Mouse (Mus musculus) heart, embryonic 16.5 days (tissue): Measurements from ENCODE around the gene Rab1b. TPM values are rescaled to one million over a fixed set of nuclear protein-coding genes. Genes with fewer than 3 reads are reported as not detected.

Experiments used
- ATAC-seq: fragments of 200-750 bp; cut with Nextera tagmentation; replicated peaks from 2 replicates; pipeline ENCODE4 v1.8.0; 2017; ENCODE audit warnings: moderate number of reproducible peaks; ENCODE audit not compliant: insufficient read depth, low FRiP score; ENCODE audit errors: extremely low read depth
- H3K27ac ChIP-seq: fragments of 300-500 bp; sonication (generic); 2 replicates; pipeline ENCODE4 v1.5.1; 2014; ENCODE audit warnings: mild to moderate bottlenecking, low read length, control low read depth, moderate library complexity
- H3K27me3 ChIP-seq: fragments of 300-500 bp; sonication (generic); 2 replicates; pipeline ENCODE4 v1.6.1; 2014; ENCODE audit warnings: low read length, mixed read lengths; ENCODE audit not compliant: control insufficient read depth, insufficient read depth
- H3K36me3 ChIP-seq: fragments of 300-500 bp; sonication (generic); 2 replicates; pipeline ENCODE4 v1.6.1; 2014; ENCODE audit not compliant: control insufficient read depth, insufficient read depth
- H3K4me1 ChIP-seq: fragments of 300-500 bp; sonication (generic); 2 replicates; pipeline ENCODE4 v1.6.1; 2014; ENCODE audit warnings: low read length, mixed read lengths; ENCODE audit not compliant: control insufficient read depth, insufficient read depth
- H3K4me2 ChIP-seq: fragments of 300-500 bp; sonication (generic); 2 replicates; pipeline ENCODE4 v1.6.1; 2014; ENCODE audit warnings: low read depth, mild to moderate bottlenecking, control low read depth, low read length
- H3K4me3 ChIP-seq: fragments of 300-500 bp; sonication (generic); 2 replicates; pipeline ENCODE4 v1.5.1; 2014; ENCODE audit warnings: mild to moderate bottlenecking, control low read depth, low read length
- H3K9ac ChIP-seq: fragments of 300-500 bp; sonication (generic); 2 replicates; pipeline ENCODE4 v1.6.1; 2014; ENCODE audit warnings: low read length, control low read depth
- H3K9me3 ChIP-seq: fragments of 300-500 bp; sonication (generic); replicated peaks from 2 replicates; pipeline ENCODE4 v1.6.1; 2016; ENCODE audit warnings: low read length; ENCODE audit not compliant: control insufficient read depth
- WGBS: fragments of 180-500 bp; shearing (Covaris S2); extraction: QIAGEN DNeasy Blood & Tissue Kit; methylation state at CpG from one replicate; pipeline ENCODE4 v1.1.7; 2014; 5-methylcytosine and 5-hydroxymethylcytosine counted together
- polyA plus RNA-seq: library from polyadenylated mRNA; unstranded; fragments of >200 nt; fragmentation: Nextera tagmentation; extraction: Ambion mirVana; gene quantifications from 2 replicates; pipeline ENCODE4 v1.2.1, GENCODE M21; 2015

The Rab1b gene
- polyA plus RNA-seq, 1 experiment from 2014 or later, result 227 TPM

DNA sequence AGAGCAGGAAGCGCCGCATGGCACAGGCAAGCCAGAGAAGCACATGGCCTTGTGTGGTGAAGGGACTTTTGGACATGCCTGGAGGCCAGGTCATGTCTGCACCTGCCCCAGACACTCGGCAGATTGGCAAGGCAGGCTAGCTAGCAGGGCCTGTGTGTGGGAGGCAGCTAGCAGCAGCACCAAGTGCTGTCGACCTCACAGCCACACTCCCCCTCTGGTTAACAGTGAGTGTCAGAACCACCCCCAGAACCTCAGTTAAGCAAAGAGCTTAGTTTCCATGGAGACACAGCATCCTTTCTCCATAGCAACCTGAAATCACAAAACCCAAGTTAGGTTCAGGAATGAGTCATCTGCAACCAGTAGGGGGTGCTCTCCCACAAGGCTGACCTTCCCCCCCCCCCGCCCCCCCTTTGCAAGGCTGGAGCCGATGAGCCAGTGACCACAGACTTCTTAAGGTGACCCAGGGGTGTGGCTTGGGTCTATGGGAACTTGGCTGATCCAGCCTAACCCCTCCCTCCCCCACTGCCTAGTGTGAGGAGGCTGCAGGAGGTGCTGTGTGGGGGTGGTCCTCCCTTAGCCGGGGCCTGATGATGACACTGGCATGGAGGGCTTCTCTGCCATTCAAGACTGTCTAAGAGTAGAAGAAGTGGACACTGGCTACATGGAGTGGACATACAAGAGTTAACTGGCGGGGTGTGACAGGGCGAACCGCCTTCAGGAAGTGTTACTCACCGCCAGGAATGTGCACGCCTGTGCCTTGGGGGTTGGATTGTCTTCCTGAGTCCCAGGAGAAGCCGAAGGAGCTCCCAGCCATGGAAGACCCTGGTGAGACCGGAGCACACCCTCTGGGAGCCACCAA, 56.6 kb downstream of the Rab1b start, which contains the start of gene Rin1:
Rin1 (plus strand) TSS at position 435 of the 859 bp plus-strand sequence.
- peaks cover 12% of the 10 kb centered on the region; the same call in 1 of the 2 replicates for H3K36me3 ChIP-seq
- 19% methylated on average over 13 of the region's 14 CpGs for whole genome bisulfite sequencing
- H3K9ac ChIP-seq, result peak within 1 kb of the TSS; percentile 55
- H3K27me3 ChIP-seq, result peaks cover 16% of the 10 kb centered on the region
- H3K27ac ChIP-seq, result peak within 1 kb of the TSS; percentile 9; the same call in 1 of the 2 replicates
- no peaks in the 10 kb centered on the region for H3K9me3 ChIP-seq
- ATAC-seq, result peak; percentile 65
- peak within 1 kb of the TSS; percentile 51 for H3K4me2 ChIP-seq
- H3K4me3 ChIP-seq, result peak within 1 kb of the TSS; percentile 36
- peaks cover 29% of the 10 kb centered on the region for H3K4me1 ChIP-seq

DNA sequence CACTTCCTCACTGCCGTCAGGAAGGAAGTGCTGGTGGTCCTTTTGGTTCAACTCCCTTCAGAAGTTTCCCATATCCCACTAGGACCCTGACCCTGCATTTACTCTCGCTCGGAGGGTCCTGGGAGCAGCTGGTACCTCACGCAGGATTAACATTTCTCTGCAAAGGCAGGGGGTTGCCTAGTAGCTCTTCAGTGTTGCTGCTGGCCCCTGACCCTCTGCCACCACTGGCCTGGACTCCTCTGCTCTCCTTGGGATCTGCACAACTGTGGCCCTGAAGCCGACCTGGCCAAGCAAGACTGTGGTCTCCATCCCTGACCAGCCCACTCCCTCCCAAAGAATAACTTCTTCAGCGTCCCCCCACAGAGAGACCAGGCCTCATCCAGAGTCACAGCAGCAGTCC, 57.5 kb downstream of the Rab1b start:
- H3K27ac ChIP-seq, result no peak overlapping the region
- H3K4me3 ChIP-seq, result no peak overlapping the region
- WGBS, result 85% methylated on average over 6 of the region's 6 CpGs
- no peak overlapping the region for H3K4me2 ChIP-seq
- H3K27me3 ChIP-seq, result peaks cover 16% of the 10 kb centered on the region
- H3K4me1 ChIP-seq, result peaks cover 29% of the 10 kb centered on the region
- no peak for ATAC-seq
- no peaks in the 10 kb centered on the region for H3K9me3 ChIP-seq
- peaks cover 12% of the 10 kb centered on the region; the same call in 1 of the 2 replicates for H3K36me3 ChIP-seq
- no peak overlapping the region for H3K9ac ChIP-seq

Other genes with a start within 250 kb of the Rab1b start
- 5.2 and 10.7 TPM in 2 replicates for gene Actn3, start 229.2 kb downstream of the Rab1b start, polyA plus RNA-seq
- gene Zdhhc24, start 228.4 kb downstream of the Rab1b start, polyA plus RNA-seq, result 9.1 and 10.5 TPM in 2 replicates
- gene Bbs1, start 200.4 kb downstream of the Rab1b start, polyA plus RNA-seq, result 1.8 and 2.8 TPM in 2 replicates
- 73.6 and 77.9 TPM in 2 replicates for gene Dpp3, start 178.8 kb downstream of the Rab1b start, polyA plus RNA-seq
- gene Peli3, start 163.9 kb downstream of the Rab1b start, polyA plus RNA-seq, result 0.51 and 0.85 TPM in 2 replicates
- 88.9 and 94.5 TPM in 2 replicates for gene Mrpl11, start 144.9 kb downstream of the Rab1b start, polyA plus RNA-seq
- gene Npas4, start 116.8 kb downstream of the Rab1b start, polyA plus RNA-seq, result 0.09 and 0.10 TPM in 2 replicates
- 12.6 and 13.8 TPM in 2 replicates for gene Slc29a2, start 83.2 kb downstream of the Rab1b start, polyA plus RNA-seq
- gene B4gat1, start 68.2 kb downstream of the Rab1b start, polyA plus RNA-seq, result 43.4 and 43.5 TPM in 2 replicates
- gene AC124502.3, start 68.2 kb downstream of the Rab1b start, polyA plus RNA-seq, result 2.6 and 2.7 TPM in 2 replicates
- 29.7 and 29.9 TPM in 2 replicates for gene Brms1, start 65.7 kb downstream of the Rab1b start, polyA plus RNA-seq
- 1.8 and 2.2 TPM in 2 replicates for gene Rin1, start 56.6 kb downstream of the Rab1b start, polyA plus RNA-seq
- gene Cd248, start 39.0 kb downstream of the Rab1b start, polyA plus RNA-seq, result 21.1 and 23.4 TPM in 2 replicates
- 3.2 and 4.6 TPM in 2 replicates for gene Tmem151a, start 21.5 kb downstream of the Rab1b start, polyA plus RNA-seq
- 94.1 and 98.6 TPM in 2 replicates for gene Yif1a, start 18.5 kb downstream of the Rab1b start, polyA plus RNA-seq
- 2.3 and 2.8 TPM in 2 replicates for gene Cnih2, start 8.6 kb downstream of the Rab1b start, polyA plus RNA-seq
- 19.3 and 22.7 TPM in 2 replicates for gene Klc2, start 11.5 kb upstream of the Rab1b start, polyA plus RNA-seq
- 15.5 and 18.0 TPM in 2 replicates for gene Pacs1, start 166.0 kb upstream of the Rab1b start, polyA plus RNA-seq
- gene Sf3b2, start 188.4 kb upstream of the Rab1b start, polyA plus RNA-seq, result 210 and 211 TPM in 2 replicates
- 7.3 and 7.7 TPM in 2 replicates for gene Gal3st3, start 191.3 kb upstream of the Rab1b start, polyA plus RNA-seq
- gene Catsper1, start 228.7 kb upstream of the Rab1b start, polyA plus RNA-seq, result not detected in 2 replicates
- 1.00 and 2.1 TPM in 2 replicates for gene Cst6, start 242.5 kb upstream of the Rab1b start, polyA plus RNA-seq